Mouse (Mus musculus) brain, embryonic 18.5 days (tissue): Measurements from ENCODE around the gene Fam81a.

Experiments
- DNase-seq: peaks from one replicate; pipeline ENCODE4 v3.0.0-alpha.2; 2012; ENCODE audit warnings: low read depth, low spot score

Gene Fam81a

GRCm38 (mm10) chr9:70109279-70109678, 33.1 kb downstream of the Fam81a start:
- no peak for DNase-seq

- DNase-seq = no peak
Measured at GRCm38 (mm10) chr9:70108151-70108550, 34.2 kb downstream of the Fam81a start.

GRCm38 (mm10) chr9:70105573-70105972, 36.8 kb downstream of the Fam81a start:
- no peak for DNase-seq

- DNase-seq = no peak
Measured at GRCm38 (mm10) chr9:70103106-70103505, 39.3 kb downstream of the Fam81a start.

GRCm38 (mm10) chr9:70097542-70097941, 44.8 kb downstream of the Fam81a start:
- DNase-seq = no peak

GRCm38 (mm10) chr9:70095016-70095415, 47.3 kb downstream of the Fam81a start:
- DNase-seq = no peak

- no peak for DNase-seq
Measured at GRCm38 (mm10) chr9:70090541-70090940, 51.8 kb downstream of the Fam81a start.

GRCm38 (mm10) chr9:70088786-70089096, 53.6 kb downstream of the Fam81a start:
- no peak for DNase-seq

- no peak for DNase-seq
Measured at GRCm38 (mm10) chr9:70088041-70088785, 54.1 kb downstream of the Fam81a start.

GRCm38 (mm10) chr9:70087379-70087778, 55.0 kb downstream of the Fam81a start:
- DNase-seq = no peak

GRCm38 (mm10) chr9:70086091-70086490, 56.3 kb downstream of the Fam81a start:
- DNase-seq = no peak

GRCm38 (mm10) chr9:70084107-70084506, 58.3 kb downstream of the Fam81a start:
- DNase-seq = no peak

- no peak for DNase-seq
Measured at GRCm38 (mm10) chr9:70082357-70083204, 59.8 kb downstream of the Fam81a start.

- DNase-seq = no peak
Measured at GRCm38 (mm10) chr9:70081767-70082166, 60.6 kb downstream of the Fam81a start.

- DNase-seq = no peak
Measured at GRCm38 (mm10) chr9:70080976-70081375, 61.4 kb downstream of the Fam81a start.

GRCm38 (mm10) chr9:70080027-70080800, 62.1 kb downstream of the Fam81a start:
- no peak for DNase-seq

GRCm38 (mm10) chr9:70078034-70078433, 64.3 kb downstream of the Fam81a start:
- DNase-seq = no peak

- no peak for DNase-seq
Measured at GRCm38 (mm10) chr9:70077170-70077569, 65.2 kb downstream of the Fam81a start.

GRCm38 (mm10) chr9:70072387-70072786, 70.0 kb downstream of the Fam81a start:
- no peak for DNase-seq

GRCm38 (mm10) chr9:70069961-70070435, 72.4 kb downstream of the Fam81a start:
- DNase-seq = no peak

GRCm38 (mm10) chr9:70067497-70067896, 74.9 kb downstream of the Fam81a start:
- DNase-seq = no peak

- no peak for DNase-seq
Measured at GRCm38 (mm10) chr9:70062012-70062411, 80.3 kb downstream of the Fam81a start.
